Mouse (Mus musculus) gonadal fat pad, adult 2 months (tissue): ENCODE results near the gene Dscam. TPM values are rescaled to one million over a fixed set of nuclear protein-coding genes. Genes with fewer than 3 reads are reported as not detected.

Experiments used
- DNase-seq: peaks from one replicate; pipeline ENCODE4 v3.0.0-alpha.2; 2012; ENCODE audit warnings: low read depth
- polyA plus RNA-seq: library from polyadenylated mRNA; depleted of rRNA; stranded (reverse); fragments of >200 nt; gene quantifications from 2 replicates; pipeline ENCODE4 v1.2.3, GENCODE M21; 2012

Gene Dscam
- polyA plus RNA-seq, 1 experiment: 0.09 TPM

DNA sequence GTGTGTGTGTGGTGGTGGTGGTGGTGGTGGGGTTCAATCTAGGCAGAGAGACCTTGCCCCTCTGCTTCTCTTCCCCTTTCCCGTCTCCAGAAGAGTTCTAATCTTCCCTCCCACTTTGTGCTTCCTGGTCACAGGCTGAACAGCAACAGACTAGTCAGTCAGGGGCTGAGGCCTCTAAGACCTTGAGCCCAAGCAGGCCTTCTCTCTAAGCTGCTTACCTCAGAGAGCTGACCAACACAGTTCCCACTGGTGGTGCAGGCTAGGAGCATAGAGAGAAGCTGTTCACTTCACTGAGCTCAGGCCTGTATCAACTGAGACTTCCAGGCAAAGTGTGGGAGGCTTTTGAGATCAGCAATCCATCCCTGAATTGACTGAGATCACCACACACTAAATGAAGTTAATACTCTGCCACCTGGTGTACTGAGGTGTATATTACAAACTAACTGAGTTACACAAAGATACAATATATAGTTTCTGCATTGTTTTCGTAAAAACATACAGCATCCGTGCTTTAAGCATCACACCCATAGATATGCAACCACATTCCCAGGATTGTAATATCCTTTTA lies 153.3 kb downstream of the Dscam start:
- DNase-seq: no peak

DNA sequence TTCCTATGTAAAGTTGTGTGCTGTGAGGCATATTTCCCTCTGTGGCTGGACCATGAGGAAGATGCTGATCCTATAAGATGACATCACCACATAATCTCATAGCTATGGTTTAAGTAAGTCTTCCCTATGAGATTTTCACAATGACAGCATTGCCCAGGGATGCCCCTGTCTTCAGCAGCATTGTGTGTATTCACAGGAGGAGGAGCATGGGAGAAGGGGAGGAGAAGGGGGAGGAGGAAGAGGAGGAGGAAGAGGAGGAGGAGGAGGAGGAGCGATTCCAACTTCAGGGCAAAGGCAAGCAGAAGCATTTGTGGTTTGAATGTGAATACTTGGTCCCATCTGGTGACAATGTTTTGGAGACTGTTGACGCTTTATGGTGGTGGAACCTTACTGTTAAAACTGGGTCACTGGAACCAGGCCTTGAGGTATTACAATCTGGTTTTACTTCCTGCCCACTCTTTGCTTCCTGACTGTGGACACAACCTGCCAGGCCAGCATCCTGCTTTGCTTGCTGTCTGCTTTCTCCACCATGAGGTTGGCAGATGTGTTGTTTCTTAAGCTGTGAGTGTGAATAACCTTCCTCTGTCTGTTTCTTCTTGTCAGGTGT lies 154.2 kb downstream of the Dscam start:
- no peak for DNase-seq

DNA sequence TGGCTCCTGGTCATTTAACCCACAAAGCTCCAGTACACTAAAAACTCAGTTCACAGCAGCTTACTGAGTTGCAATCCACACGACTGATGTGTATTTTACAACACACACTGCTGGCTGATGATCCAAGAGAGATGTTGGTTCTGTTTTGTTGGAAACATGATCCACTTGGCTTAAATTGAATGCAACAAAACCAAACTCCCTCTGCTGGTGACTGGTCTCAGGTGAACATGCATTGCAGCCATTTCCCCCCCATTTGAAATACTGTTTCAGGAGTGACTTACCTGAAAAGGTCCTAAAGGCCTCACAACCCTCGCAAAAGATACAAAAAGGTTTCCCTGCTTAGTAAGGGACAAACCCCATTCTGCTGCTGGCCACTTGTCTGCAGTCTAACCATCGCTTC lies 156.2 kb downstream of the Dscam start:
- DNase-seq: no peak

DNA sequence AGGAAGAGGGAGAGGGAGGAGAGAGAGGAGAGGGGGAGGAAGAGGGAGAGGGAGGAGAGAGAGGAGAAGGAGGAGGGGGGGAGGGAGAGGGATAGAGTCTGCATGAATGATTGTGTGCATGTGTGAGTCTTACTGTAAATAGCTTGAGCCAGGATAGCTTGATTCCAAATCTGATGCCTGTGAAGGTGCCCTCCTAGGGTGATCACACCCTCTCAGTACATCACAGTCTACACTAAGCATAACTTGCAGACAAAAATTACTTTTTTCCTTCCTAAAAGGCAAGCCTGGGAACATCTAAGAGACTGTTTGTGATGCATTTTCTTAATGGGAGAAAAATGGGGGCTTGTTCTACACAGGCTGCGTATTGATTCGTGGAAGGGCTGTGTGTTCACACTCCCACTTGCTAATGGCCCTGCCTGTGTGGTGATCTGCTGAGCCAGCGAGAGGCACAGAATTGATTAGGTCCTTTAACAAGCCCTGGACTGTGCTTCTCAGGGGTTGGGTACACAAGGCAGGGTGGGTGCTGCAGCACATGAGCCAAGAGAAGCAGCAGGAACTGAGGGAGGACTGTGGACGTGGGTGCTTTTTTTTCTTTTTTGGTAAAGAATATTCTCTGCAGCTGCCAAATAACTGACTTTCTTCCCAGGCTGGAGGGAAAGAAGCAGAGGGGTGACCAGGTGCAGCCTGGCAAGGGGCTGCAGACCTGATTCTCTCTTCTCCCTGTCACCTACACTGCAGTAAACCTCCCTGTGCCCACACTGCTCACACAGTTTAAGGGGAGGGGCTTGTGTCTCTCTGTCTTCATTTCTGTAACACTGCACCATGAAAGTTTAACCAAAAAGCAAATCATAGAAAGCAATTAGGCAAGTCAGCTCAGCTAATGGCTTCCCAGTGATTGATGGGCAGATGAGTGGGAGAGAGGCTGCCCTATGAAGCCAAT lies 161.2 kb downstream of the Dscam start:
- no peak for DNase-seq

DNA sequence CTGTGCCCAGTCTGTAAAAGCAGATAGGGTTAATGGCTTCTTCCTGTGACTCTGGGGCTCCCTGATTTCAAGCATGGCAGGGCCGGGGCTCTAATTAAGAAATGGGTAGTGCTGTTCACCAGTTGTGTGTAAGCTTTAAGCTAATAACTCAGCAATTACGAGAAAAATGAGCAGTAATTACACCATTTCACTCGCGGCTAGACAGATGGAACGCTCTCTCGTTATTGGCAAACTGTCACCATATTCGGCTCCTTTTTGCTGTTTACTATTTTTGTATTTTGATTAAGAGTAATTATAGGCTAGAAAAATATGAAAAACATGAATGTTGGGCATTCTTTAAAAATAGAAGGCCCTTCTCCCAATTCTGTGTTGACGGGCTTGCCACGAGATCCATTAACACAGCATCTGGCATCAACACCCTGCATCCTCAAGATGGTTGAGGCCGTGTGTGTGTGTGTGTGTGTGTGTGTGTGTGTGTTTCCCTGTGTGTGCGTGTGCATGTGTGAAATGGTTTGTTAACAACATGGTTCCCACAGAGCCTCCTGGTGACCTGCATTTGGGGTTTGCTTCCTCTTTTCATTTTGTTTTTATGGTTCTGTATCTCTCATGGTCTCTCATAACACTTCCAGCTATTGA lies 162.5 kb downstream of the Dscam start:
- DNase-seq: no peak

DNA sequence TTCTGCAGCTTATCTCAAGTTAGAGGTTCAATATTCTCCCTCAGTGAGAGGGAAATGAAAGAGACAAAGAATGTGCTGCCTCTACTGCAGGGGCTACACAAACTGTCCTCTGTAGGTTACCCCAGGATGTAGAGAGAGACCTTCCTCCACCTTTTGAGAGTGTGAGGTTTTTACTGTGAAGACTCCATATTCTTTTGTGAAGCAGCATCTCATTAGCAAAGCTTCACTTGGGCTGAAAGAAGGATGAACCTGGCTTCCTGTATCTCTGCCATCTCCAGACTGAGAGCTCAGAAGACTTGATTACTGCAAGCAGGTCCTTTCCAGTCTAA lies 163.7 kb downstream of the Dscam start:
- no peak for DNase-seq

DNA sequence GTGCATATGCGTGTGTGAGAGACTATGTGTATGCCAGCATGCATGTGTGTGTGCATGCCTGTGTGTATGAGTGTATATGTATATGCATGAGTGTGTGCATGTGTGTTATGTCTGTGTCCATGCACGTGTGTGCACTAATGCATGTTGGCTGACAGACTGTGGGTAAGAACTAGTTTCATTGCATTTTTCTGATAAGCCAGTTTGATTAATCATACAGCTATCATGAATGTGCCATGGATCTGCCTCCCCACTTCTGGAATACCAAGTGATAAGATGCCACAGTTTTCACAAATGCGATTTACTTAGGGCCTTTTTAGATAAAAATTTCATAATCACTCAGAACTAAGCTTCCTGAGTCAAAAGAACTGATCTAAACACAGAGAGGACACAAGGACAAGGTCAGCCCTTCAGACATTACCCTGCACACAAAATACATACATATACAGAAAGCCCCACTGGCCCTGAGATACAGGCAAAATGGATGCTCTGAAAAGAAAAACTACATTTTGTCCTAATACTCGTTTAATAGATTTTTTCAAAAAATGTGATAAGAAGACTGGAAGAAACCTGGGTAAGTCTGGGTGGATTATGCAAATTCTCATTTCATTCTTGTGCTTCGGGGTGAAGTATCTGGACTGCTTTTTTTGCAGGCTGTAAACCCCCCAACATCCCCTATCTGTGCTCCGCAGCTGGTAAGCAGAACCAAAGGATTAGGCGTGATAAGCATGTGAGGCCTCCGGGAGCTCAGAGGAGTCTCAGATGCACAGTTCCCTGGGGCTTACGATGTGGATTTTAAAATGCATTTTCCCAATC lies 164.3 kb downstream of the Dscam start:
- DNase-seq: no peak

DNA sequence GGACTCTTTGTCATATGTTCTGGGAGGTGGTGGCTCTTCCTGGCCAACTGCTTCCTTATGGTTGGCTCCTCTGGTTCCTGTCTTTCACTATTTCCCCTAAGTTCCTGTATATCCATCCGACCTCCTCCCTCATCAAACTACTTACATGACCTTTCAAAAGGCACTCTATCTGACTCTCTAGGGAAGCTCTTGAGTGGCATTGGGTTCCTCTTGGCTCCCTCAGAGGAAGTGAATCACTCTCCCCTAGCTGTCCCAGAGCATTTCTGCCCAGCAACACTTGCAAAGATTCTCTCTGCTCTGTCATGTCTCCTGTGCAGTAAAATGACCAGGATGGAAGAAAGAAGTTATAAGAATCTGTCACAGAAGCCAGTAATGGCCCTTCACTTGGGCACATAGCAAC lies 166.6 kb downstream of the Dscam start:
- no peak for DNase-seq

DNA sequence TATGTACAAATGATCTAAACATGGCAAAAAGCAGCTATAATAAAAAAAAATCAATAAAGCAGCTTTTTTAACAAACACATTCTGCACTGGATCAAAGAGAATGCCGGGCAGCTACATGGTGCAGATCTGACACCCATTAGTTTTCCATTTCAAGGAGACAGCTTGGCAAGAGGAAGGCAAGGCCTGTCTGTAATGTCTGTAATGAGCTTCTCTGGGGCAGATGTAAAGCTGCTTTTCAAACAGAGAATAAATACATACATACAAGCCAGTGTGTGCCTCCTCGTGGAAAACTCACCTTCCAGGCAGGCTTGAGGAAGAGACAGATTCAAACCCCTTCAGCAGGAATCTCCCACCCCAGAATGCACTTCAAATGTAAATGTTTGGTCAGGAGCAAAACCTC lies 167.7 kb downstream of the Dscam start:
- no peak for DNase-seq

DNA sequence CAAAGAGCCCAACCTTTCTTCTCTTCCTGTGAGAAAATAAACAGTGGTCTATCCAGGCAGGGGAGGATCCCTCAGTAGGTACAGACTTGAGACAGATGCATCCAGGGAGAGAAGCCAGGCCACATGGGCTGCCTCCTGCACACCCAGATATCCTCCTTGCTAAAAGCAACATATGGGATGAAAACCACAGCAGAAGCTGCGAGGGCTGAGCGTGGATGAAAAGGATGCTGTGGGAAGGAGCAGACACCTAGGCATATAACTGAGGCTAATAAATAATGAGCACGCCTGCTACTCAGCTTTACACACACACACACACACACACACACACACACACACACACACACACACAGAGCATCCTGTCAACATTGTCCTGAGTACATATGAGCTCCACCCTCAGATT lies 168.4 kb downstream of the Dscam start:
- DNase-seq: no peak

DNA sequence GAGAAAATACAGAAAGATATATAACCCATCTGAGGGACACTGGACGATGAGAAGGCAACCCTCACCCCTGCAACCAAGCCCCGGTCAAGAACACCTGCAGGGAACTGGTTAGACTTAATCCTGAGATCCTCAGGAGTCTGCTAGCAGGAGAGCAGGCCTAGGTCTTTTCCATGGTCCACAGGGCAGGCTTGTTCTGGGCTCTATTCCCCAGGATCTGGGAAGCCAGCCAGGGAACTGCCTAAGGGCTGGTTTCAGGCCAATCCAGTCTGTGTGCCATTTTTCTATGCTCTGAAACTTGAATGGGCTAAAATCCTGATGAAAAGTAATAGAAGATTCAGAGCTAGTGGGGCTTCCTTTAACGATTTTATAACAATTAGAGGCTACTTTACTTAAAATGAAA lies 173.7 kb downstream of the Dscam start:
- DNase-seq: no peak

DNA sequence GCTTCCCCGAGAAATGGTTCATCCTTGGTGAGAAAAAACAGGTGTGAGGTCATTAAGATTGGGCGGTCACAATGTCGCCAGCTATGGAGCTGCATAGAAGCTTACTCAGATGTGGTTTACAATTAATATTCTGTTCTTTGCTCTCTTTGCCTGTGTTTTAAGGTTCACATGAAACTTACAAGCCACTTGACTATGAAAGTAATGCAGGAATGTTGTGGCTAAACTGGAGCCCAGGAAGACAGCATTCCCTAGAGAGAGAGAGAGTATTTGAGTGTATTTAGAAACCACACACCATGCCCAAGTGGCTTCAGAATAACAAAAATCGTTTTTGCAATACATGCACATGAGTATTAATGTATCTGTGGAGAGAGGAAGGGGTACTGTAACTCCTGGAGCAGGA lies 174.7 kb downstream of the Dscam start:
- no peak for DNase-seq

DNA sequence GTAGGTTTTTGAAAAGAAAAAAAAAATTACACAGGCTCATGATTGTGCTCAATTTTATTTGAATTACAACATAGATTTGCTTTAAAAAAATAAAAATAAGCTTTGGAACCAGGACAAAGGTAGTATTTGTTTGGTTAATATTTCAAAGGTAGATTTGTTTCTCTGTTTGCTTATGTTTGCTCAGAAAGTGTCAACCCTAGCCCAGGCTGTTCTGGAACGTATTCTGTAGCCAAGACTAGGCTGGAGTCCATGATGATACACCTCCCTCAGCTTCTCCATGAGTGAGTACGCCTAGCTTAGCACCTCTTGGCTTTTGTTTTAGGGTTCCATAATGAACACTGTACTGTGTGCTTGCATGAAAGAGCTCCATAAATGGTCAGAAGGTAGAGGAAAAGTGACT lies 183.2 kb downstream of the Dscam start:
- no peak for DNase-seq

DNA sequence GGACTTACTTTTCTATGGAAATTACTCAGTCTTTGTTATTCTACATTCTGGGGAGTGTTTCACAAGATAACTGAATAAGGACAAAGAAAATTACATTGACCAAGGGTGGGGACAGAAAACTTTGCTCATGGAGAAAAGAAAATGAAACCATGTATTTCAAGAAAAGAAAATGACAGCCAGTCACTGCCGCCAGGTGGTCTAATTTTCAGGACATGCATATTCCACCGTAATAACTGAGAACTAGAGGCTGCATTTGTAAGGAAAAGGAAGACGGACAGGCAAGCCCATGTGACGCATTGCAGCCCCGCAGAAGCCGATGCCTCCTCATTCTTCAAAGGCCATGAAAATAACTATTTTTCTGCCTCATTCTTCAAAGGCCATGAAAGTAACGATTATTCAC lies 197.3 kb downstream of the Dscam start:
- DNase-seq: no peak

DNA sequence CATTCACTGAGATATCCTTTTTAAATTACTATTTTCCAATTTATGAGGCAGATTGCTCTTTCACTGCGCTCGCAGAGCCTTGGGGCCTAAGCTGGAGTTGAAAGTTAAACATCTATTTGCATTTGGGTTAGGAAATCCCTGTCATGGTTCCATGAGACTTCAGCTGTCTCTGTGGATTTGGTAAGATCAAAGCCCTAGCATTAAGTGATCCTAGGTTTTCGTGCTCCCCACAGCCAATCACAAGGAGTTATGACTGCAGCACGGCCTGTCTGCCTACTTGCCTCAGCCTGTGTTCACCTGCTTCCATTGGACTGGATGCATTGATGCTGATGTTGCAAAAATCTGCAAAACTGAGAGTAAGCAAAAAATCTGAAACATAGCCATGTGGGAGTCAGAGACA lies 198.8 kb downstream of the Dscam start:
- DNase-seq: no peak

DNA sequence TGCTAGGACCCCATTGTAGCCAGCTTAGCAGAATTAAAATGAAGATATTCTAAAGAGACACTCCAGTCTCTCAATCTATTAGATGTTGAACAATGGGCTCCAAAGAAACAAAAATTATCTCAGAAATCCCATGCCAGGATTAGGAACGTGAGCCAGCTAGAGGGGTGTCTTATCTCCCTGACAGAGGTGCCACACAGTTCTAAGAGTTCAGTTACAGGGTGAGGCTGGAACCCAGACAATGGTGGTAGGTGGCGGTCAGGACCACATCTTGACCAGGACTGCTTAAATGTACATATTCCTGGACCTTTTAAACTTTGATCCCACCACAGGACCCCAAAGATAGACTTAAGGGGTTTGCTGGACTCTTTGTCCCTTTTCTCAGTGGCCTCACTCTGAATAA lies 200.1 kb downstream of the Dscam start:
- no peak for DNase-seq

DNA sequence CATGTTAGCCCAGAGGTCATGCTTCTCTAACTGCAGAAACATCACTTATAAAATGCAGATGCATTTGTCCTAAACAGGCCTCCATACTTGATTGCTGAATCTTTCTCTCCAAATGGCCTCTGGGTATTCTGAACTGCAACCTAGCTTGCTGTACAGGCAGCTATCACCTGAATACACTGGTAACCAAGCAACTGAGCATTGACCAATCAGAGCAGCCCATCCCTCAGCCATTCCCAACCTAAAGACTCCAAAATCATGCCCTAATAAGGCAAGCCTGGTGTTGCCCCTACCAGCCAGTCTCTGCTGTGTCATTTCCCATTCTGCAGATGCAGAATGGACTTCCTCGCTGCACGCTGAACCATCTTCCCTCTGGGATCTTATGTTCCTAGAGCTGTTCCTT lies 200.9 kb downstream of the Dscam start:
- DNase-seq: no peak

DNA sequence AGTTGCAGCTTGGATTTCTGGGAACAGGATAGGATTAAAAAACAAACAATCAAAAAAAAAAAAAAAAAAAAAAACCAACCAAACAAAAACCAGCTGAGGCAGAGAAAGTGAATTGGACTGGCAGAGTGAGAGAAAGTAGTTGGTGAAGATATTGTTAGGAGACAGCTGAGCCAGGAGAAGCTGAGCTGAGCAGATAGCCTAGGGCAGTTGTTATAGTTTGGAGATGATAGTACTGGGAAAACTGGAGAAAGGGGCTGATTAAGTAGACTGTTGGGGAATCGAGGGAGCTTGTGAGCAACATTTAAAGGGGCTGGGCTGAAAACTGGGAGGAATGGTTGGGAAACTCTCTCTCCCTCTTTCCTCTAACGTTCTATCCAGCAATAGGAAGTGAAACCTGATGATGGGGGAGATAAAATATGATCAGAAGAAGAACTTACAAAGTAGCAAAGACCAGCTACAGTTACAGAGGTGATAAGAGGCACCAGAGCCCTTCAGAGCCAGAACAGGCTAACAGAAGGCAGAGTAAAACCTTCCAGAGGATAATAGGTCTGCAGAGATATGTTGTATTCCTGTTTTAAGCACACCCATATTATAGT lies 201.6 kb downstream of the Dscam start:
- no peak for DNase-seq

DNA sequence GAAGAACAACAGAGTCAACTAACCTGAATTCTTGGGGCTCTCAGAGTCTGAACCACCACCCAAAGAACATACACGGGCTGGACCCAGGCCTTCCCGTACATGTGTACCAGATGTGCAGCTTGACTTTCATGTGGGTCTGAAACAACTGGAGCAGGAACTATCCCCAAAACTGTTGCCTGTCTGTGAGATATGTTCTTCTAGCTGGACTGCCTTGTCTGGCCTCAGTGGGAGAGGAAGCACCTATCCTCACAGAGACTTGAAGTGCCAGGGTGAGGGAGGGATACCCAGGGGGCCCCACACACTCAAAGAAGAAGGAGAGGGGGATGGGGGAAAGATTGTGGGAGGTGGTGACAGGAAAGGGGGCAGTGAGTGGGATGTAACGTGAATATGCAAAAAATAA lies 210.9 kb downstream of the Dscam start:
- no peak for DNase-seq

DNA sequence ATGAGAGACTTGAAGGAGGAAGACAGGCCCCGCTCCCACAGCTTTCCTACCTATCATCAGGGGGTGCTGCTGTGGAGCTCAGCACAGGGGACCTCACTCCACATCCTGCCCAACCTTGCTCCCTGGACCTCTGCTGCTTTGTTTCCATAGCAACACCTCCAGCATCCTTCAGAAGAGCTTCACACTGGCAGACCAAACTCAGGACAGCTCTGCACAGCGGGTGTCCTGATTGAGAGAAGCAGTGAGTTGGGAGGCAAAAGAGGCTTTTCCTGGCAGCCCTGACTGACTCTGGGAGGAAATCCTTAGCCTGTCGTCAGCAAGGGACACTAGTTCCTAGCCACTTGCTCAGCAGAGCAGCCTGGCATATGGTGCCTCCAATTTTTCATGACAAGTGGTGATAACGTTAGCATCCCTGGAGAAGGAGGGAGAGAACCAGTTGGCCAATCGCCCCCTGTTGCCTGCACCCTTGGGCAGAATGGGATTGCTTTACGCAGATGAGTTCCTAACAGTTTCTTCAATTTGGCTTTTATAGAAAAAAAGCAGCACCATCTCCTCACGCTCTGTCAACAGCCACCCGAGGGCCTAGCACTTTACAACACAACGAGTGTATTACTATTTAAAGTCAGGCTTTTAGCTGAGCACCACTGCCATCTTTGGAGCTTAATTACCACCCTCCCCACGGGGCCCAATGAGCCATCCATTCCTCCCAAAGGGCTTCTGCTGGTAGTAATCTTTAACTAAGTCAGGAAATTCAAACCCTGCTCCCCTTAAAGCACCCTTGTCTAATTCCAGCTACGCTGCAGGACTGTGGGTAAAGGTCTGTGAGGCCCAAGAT lies 224.9 kb downstream of the Dscam start:
- no peak for DNase-seq

DNA sequence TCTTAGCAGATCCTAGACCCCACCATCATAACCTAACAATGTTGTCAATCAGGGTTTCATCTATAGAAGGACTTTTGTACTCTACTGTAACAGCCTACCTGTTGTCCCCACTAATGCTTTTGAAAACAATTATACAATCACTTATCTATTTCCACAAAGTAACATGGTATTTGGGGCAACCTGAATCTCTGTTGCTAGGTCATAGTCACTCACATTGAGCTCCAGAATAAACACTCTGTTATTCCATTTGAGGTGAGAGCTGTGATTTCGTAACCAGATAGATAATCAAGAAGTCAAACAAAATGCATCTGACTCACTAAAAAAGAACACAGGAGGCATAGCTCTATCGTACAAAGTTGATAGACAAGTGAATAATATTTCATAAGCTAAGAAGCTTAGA lies 226.9 kb downstream of the Dscam start:
- DNase-seq: no peak
